In genomic region chr12:91719134-91719533, GRCm38 (mm10) we compare ENCODE assay signal across 31 mouse cellular contexts.
DNase-seq lines count a peak whose midpoint lies in the region; ATAC-seq and TF ChIP-seq lines count a peak whose summit lies in the region.
"Had no signal": no experiment of that assay in that cellular context is flagged by ENCODE, and none has a peak within 500 bp of the region (broad histone marks: within the 10 kb centered on the region; RNA-seq: fewer than 3 reads in every experiment).

No protein-coding gene starts in this region.

- H3K9me3 ChIP-seq in liver, embryonic 16.5 days (replicated peaks; ENCODE audit: control insufficient read depth, low read length): no peaks in the 10 kb centered on the region
- H3K9me3 ChIP-seq in liver, postnatal 0 days (ENCODE audit: low read length): no peaks in the 10 kb centered on the region
- H3K9me3 ChIP-seq: embryonic facial prominence, embryonic 12.5 days; intestine, embryonic 15.5 days; limb, embryonic 12.5 days; liver, embryonic 15.5 days; midbrain, embryonic 10.5 days; midbrain, embryonic 15.5 days; neural tube, embryonic 12.5 days had no signal

- H3K27me3 ChIP-seq in liver, embryonic 16.5 days (ENCODE audit: control insufficient read depth, insufficient read depth, low read depth, low read length): no peaks in the 10 kb centered on the region
- H3K27me3 ChIP-seq in liver, postnatal 0 days (ENCODE audit: insufficient read depth, low read length): no peaks in the 10 kb centered on the region
- H3K27me3 ChIP-seq: embryonic facial prominence, embryonic 12.5 days; intestine, embryonic 15.5 days; limb, embryonic 12.5 days; liver, embryonic 15.5 days; midbrain, embryonic 15.5 days; neural tube, embryonic 12.5 days had no signal

- no peak for TF ChIP-seq POLR2A in bone marrow macrophage, adult 2 months (IDR thresholded peaks at IDR 0.05; ENCODE audit: borderline replicate concordance, low read depth, low read length)

- ATAC-seq in liver, embryonic 16.5 days (ENCODE audit: low read depth): 0 out of 2 replicates have a peak, but pooled peaks have one; percentile 5
- no peak for ATAC-seq in liver, postnatal 0 days
- ATAC-seq in megakaryocyte, adult 5-6 weeks (ENCODE audit: poor library complexity, severe bottlenecking): peak; percentile 99
- ATAC-seq: CD4-positive, CD25-positive, alpha-beta regulatory T cell, adult 4 months; forebrain, embryonic 14.5 days; hindbrain, postnatal 0 days; intestine, embryonic 15.5 days; midbrain, embryonic 15.5 days had no signal

- 65% methylated on average over 7 of the region's 7 CpGs for WGBS in liver, embryonic 16.5 days (ENCODE audit: insufficient replicate concordance)
- WGBS in liver, postnatal 0 days (ENCODE audit: insufficient replicate concordance): 72% methylated on average over 7 of the region's 7 CpGs

- H3K27ac ChIP-seq in liver, embryonic 16.5 days (ENCODE audit: low read length): no peak overlapping the region
- H3K27ac ChIP-seq in liver, postnatal 0 days (ENCODE audit: low read depth): no peak overlapping the region
- H3K27ac ChIP-seq in bone marrow macrophage, adult 2 months (ENCODE audit: insufficient read depth, low read depth, low read length): peak overlapping the region; percentile 31; the same call in 1 of the 2 replicates
- no peak overlapping the region for H3K27ac ChIP-seq in left cerebral cortex, adult 2 months
- H3K27ac ChIP-seq: embryonic facial prominence, embryonic 12.5 days; gastrocnemius, adult 2 months; hindbrain, postnatal 0 days; intestine, embryonic 15.5 days; kidney, postnatal 0 days; limb, embryonic 12.5 days; liver, embryonic 15.5 days; midbrain, embryonic 10.5 days; midbrain, embryonic 15.5 days; neural tube, embryonic 12.5 days had no signal

- no peak for DNase-seq in liver, postnatal 0 days
- DNase-seq in telencephalon, adult 2 months (ENCODE audit: low read depth, low spot score): peak; percentile 15
- no peak for DNase-seq in left cerebral cortex, adult 2 months (ENCODE audit: extremely low spot score in 1 of 2, low spot score in 2 of 2)
- no peak for DNase-seq in ovary, adult 18-20 months (ENCODE audit: low spot score)
- DNase-seq: adrenal gland, postnatal 10 days; cerebellum, adult 11 months; cerebellum, adult 9-10 months; cerebellum, postnatal 36 days; embryo, embryonic 11 days; gastrocnemius, adult 2 months; gastrocnemius, postnatal 36 days; heart, postnatal 14 days; kidney, adult 8-10 months; lung, postnatal 4 days; right cerebral cortex, postnatal 4 days; thymus, postnatal 4 days had no signal

- H3K4me1 ChIP-seq in liver, embryonic 16.5 days (ENCODE audit: control insufficient read depth, low read depth, low read length): no peaks in the 10 kb centered on the region
- no peaks in the 10 kb centered on the region for H3K4me1 ChIP-seq in liver, postnatal 0 days (ENCODE audit: insufficient read depth)
- H3K4me1 ChIP-seq in bone marrow macrophage, adult 2 months (ENCODE audit: control insufficient read depth, insufficient read depth, low read length): peaks cover 7% of the 10 kb centered on the region
- H3K4me1 ChIP-seq: embryonic facial prominence, embryonic 12.5 days; intestine, embryonic 15.5 days; limb, embryonic 12.5 days; midbrain, embryonic 10.5 days; midbrain, embryonic 15.5 days; neural tube, embryonic 12.5 days had no signal

- no peak overlapping the region for H3K4me3 ChIP-seq in liver, embryonic 16.5 days (ENCODE audit: low read depth, low read length)
- no peak overlapping the region for H3K4me3 ChIP-seq in liver, postnatal 0 days (ENCODE audit: low read depth, low read length)
- no peak overlapping the region for H3K4me3 ChIP-seq in bone marrow macrophage, adult 2 months (ENCODE audit: insufficient read depth, low read length)
- H3K4me3 ChIP-seq in left cerebral cortex, adult 2 months: no peak overlapping the region
- H3K4me3 ChIP-seq: embryonic facial prominence, embryonic 12.5 days; gastrocnemius, adult 2 months; intestine, embryonic 15.5 days; limb, embryonic 12.5 days; liver, embryonic 15.5 days; midbrain, embryonic 10.5 days; midbrain, embryonic 15.5 days; myocyte; neural tube, embryonic 12.5 days had no signal

- intact Hi-C loops in left cerebral cortex, adult 2 months (cut with DNase I): no loop called here

- TF ChIP-seq EP300 in liver, postnatal 0 days (IDR thresholded peaks at IDR 0.05; ENCODE audit: low read depth): no peak

- H3K9ac ChIP-seq in liver, embryonic 16.5 days (ENCODE audit: low read depth, low read length): no peak overlapping the region
- no peak overlapping the region for H3K9ac ChIP-seq in liver, postnatal 0 days (replicated peaks)
- H3K9ac ChIP-seq: embryonic facial prominence, embryonic 12.5 days; intestine, embryonic 15.5 days; limb, embryonic 12.5 days; liver, embryonic 15.5 days; midbrain, embryonic 15.5 days; neural tube, embryonic 12.5 days had no signal

- H3K4me2 ChIP-seq in liver, embryonic 16.5 days (ENCODE audit: low read depth, low read length): no peak overlapping the region
- H3K4me2 ChIP-seq in liver, postnatal 0 days (ENCODE audit: low read depth, low read length): no peak overlapping the region
- H3K4me2 ChIP-seq: embryonic facial prominence, embryonic 12.5 days; intestine, embryonic 15.5 days; limb, embryonic 12.5 days; liver, embryonic 15.5 days; midbrain, embryonic 15.5 days; neural tube, embryonic 12.5 days had no signal

- H3K36me3 ChIP-seq in liver, embryonic 16.5 days (ENCODE audit: control insufficient read depth, insufficient read depth): no peaks in the 10 kb centered on the region
- H3K36me3 ChIP-seq in liver, postnatal 0 days (replicated peaks; ENCODE audit: insufficient read depth, low read length): no peaks in the 10 kb centered on the region
- H3K36me3 ChIP-seq: embryonic facial prominence, embryonic 12.5 days; intestine, embryonic 15.5 days; limb, embryonic 12.5 days; liver, embryonic 15.5 days; midbrain, embryonic 15.5 days; neural tube, embryonic 12.5 days had no signal

- TF ChIP-seq CTCF in liver, postnatal 0 days (IDR thresholded peaks at IDR 0.05; ENCODE audit: low read depth): no peak
- TF ChIP-seq CTCF in bone marrow macrophage, adult 2 months (IDR thresholded peaks at IDR 0.05; ENCODE audit: low read depth, low read length): no peak
- no peak for TF ChIP-seq CTCF in left cerebral cortex, adult 2 months (IDR thresholded peaks at IDR 0.05)
